Mouse (Mus musculus) brain, adult 2 months (tissue): ENCODE data around the gene Gm21953.
"Not testable (repeated sequence)": the region's sequence is repeated elsewhere in the genome, so short reads cannot be mapped to it uniquely, and the experiment has no call there.

ENCODE experiments used
- DNase-seq: peaks from one replicate; pipeline ENCODE4 v3.0.0; 2011; ENCODE audit warnings: low read depth, low spot score

Gm21953 gene

DNA sequence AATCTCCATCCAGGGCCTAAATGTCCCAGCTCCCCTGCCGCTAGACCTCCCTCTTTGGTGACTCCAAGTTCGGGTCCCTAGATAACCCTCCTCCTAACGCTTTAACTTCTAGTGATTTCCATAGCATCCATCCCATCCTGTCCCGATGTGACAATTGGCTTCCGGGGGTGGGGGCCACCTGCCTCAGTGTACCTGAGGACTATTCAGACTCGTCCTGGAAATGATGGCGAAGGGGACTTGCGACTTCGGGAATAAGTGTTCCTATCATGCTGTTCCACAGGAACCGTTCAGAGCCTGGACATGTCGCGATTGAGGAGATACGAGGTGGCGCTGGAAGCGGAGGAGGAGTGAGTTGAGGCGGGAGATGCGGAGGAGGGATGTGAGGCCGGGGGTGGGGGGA lies at the start of gene Gm21953:
Gm21953 (plus strand) TSS at position 301 of the 400 bp plus-strand sequence.
- DNase-seq = not testable (repeated sequence)

DNA sequence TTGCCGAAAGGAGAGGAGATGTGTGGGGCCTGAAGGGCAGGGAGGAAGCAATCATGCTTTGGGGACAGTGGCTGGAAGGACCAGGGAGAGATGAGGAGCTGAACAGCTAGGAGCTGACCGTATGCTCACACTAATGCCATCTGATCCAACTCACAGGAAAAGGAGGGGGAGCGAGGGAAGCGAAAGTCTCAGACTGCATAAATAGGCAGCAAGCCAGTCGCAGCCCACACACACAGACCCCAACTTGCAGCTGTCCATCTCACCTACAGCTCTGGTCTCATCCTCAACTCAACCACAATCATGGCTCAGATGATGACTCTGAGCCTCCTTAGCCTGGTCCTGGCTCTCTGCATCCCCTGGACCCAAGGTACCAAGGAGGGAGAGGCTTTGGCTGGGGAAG lies 38.6 kb upstream of the Gm21953 start, which contains the start of gene Ccl21b:
Ccl21b (plus strand) TSS at position 301 of the 400 bp plus-strand sequence.
- DNase-seq = not testable (repeated sequence)

DNA sequence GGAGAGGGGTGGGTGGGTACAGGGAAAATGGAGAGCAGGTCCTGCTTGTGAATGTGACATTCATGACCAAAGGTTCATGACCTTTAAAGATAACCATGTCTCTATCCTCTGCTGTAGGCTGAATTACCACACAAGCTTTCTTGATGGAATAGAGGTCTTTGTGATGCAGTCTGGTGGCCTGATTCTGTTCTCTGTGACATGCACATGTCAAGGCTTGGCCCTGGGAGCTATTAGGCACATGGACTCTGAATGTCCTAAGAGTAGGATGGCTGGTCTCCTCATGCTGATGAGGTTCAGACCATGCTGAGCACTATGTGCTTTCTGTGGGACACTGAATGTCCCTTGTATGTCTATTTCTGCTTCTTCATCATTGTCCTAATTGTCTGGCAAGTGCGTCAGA lies 24.0 kb downstream of the Gm21953 start, which contains the start of gene Fam205a3:
Fam205a3 (plus strand) TSS at position 301 of the 400 bp plus-strand sequence.
- not testable (repeated sequence) for DNase-seq
